Mouse (Mus musculus): ENCODE data around the gene Nodal. TPM values are rescaled to one million over a fixed set of nuclear protein-coding genes. Genes with fewer than 3 reads are reported as not detected.

Nodal gene
- polyA plus RNA-seq (2012; rRNA removed) = 0.13 TPM in 1 of 2 replicates, not detected in the other

DNA sequence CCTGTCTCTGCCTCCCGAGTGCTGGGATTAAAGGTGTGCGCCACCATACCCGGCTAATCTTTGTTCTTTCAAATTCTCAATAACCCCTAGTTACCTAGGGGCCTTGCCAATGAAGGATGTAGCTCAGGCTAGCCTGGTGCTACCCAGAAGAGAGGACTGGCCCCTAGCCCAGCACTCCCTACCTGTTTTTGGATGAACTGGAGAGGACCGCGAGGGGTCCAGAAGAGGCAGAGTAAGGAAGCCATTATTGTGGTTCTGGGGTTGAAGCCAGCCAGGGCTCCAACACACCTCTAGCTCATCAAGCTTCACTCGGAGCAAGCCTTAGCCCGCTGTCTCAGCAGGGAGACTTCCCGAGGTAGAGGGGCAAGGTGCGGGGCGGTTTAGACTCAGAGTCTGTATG, at the start of gene Nodal:
TSS of gene Nodal (plus strand) at position 301 of the 400 bp plus-strand sequence.
- Histone ChIP-seq H3K27me3 (ENCODE audit: control insufficient read depth, insufficient read depth, low read length) (peaks cover 15% of the 10 kb centered on the region), H3K36me3 (ENCODE audit: control insufficient read depth, insufficient read depth, low read length) (no peaks in the 10 kb centered on the region), H3K4me3 (ENCODE audit: low read depth, low read length) (peak within 1 kb of the TSS; percentile 58), H3K27ac (ENCODE audit: insufficient read depth, low read depth, low read length) (no peak within 1 kb of the TSS), H3K4me1 (ENCODE audit: control insufficient read depth, insufficient read depth, insufficient read length, low read length) (peaks cover 7% of the 10 kb centered on the region)
- no peak for TF ChIP-seq POLR2A (IDR thresholded peaks at IDR 0.05; ENCODE audit: low read depth, low read length)
- TF ChIP-seq CTCF (IDR thresholded peaks at IDR 0.05; ENCODE audit: extremely low read depth, insufficient read length, insufficient replicate concordance, low read depth, low read length) = no peak
- WGBS = 45% methylated on average over 10 of the region's 10 CpGs

DNA sequence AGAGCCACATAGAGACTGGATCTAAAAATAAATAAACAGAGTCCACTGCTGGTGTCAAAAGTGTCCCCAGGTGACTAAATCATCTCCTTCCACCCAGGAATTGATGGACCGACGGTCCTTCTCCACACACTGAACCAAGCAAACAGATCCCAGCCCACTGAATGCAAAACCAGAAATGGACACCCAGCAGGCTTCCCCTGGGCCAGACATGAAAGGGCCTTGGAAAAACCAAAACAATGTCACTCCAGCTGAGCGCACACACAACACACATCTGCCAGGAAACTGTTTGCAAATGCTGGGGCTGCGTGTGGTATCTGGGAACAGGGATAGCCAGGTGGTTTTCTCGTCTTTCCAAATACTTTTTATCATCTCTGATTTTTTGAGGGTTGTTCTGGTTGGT, 48.0 kb upstream of the Nodal start:
- no peak overlapping the region for H3K4me3 ChIP-seq (ENCODE audit: low read depth, low read length)
- no peaks in the 10 kb centered on the region for H3K4me1 ChIP-seq (ENCODE audit: control insufficient read depth, insufficient read depth, insufficient read length, low read length)
- WGBS = 67% methylated on average over 5 of the region's 5 CpGs
- H3K27me3 ChIP-seq (ENCODE audit: control insufficient read depth, insufficient read depth, low read length) = no peaks in the 10 kb centered on the region
- TF ChIP-seq CTCF (IDR thresholded peaks at IDR 0.05; ENCODE audit: extremely low read depth, insufficient read length, insufficient replicate concordance, low read depth, low read length) = no peak
- no peak for TF ChIP-seq POLR2A (IDR thresholded peaks at IDR 0.05; ENCODE audit: low read depth, low read length)
- no peak overlapping the region for H3K27ac ChIP-seq (ENCODE audit: insufficient read depth, low read depth, low read length)
- H3K36me3 ChIP-seq (ENCODE audit: control insufficient read depth, insufficient read depth, low read length) = no peaks in the 10 kb centered on the region

DNA sequence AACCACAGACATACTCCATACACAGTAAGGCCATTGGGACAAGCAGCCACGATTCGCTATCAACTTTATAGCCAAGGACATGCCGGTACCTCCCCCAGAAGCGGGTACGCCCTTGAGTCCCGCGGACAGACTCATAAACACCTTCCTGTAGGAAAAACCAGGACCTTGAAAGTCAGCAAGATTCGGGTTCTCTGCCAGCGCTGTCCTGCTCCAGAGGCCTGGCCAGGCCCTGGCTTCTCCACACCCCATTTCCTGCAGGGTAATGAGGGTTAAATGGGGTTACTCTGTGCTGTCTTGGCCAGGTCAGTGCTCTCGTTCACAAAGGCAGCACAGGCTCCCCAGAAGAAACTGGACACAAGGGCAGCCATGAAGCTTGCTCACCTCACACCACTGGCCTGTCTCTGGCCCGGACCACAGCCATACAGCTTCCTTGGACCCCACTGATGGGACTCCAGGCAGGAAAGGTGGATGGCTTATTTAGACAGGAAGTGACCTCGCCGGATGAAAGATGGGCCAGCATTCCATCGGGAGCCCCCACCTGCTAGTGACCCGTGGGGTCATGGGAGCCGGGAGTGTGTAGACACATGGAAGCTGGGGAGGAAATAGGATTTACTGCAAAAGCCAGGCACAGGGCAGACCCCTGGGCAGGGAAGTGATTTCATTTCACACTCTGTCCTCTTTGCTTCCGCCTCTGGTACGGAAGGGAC, 47.3 kb upstream of the Nodal start:
- TF ChIP-seq CTCF (IDR thresholded peaks at IDR 0.05; ENCODE audit: extremely low read depth, insufficient read length, insufficient replicate concordance, low read depth, low read length) (no peak), POLR2A (IDR thresholded peaks at IDR 0.05; ENCODE audit: low read depth, low read length) (no peak)
- no peaks in the 10 kb centered on the region for H3K4me1 ChIP-seq (ENCODE audit: control insufficient read depth, insufficient read depth, insufficient read length, low read length)
- no peak overlapping the region for H3K27ac ChIP-seq (ENCODE audit: insufficient read depth, low read depth, low read length)
- H3K36me3 ChIP-seq (ENCODE audit: control insufficient read depth, insufficient read depth, low read length) = no peaks in the 10 kb centered on the region
- H3K4me3 ChIP-seq (ENCODE audit: low read depth, low read length) = no peak overlapping the region
- no peaks in the 10 kb centered on the region for H3K27me3 ChIP-seq (ENCODE audit: control insufficient read depth, insufficient read depth, low read length)
- 55% methylated on average over 18 of the region's 18 CpGs for WGBS

DNA sequence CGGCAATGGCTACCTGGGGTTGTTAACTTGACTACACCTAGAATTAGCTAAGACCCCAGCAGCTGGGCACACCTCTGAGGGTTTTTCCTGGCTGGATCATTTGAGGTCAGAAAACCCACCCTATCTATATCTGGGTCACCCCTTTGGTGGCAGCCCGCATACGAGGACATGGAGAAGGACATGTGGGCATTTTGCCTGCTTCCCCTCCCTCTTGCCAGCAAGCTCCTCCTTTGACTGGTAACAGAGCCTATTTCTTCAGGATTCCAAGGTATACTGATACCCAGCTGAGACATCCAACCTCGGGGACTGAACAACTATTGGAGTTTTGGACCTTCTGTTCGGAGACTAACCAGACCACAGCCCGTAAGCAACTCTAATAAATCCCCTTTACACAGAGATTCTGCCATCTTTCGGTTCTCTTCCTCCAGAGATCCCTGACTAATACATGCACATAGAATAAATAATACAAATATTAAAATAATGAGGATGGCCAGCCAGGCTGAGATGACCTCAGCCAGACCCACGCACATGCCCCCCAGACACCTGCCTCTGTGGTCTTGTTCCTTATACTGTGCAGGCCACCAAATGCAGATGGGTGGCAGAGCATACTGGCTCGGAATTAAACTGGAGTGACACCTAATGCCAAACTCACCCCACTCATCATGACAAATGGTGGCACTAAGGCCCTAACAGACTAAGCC, 45.7 kb upstream of the Nodal start:
- TF ChIP-seq POLR2A (IDR thresholded peaks at IDR 0.05; ENCODE audit: low read depth, low read length) (no peak), CTCF (IDR thresholded peaks at IDR 0.05; ENCODE audit: extremely low read depth, insufficient read length, insufficient replicate concordance, low read depth, low read length) (no peak)

DNA sequence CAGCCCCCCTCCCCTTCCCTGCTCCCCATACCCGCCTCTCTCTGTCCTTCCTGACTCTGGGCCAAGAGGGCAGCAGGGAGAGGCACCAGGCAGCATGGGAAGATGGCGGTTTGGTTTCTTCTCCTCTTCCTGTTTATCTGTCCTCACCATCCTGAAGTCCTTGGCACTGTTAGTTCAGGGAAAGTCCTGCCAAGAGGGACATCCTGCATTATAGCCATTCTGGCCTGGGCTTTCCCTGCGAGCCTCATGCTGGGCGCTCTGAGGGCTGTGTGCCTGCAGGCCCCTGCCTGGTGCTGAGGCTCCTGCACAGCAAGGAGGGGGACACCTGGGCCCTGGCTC, 45.2 kb upstream of the Nodal start:
- no peaks in the 10 kb centered on the region for H3K36me3 ChIP-seq (ENCODE audit: control insufficient read depth, insufficient read depth, low read length)
- no peak overlapping the region for H3K27ac ChIP-seq (ENCODE audit: insufficient read depth, low read depth, low read length)
- H3K27me3 ChIP-seq (ENCODE audit: control insufficient read depth, insufficient read depth, low read length) = no peaks in the 10 kb centered on the region
- no peaks in the 10 kb centered on the region for H3K4me1 ChIP-seq (ENCODE audit: control insufficient read depth, insufficient read depth, insufficient read length, low read length)
- TF ChIP-seq CTCF (IDR thresholded peaks at IDR 0.05; ENCODE audit: extremely low read depth, insufficient read length, insufficient replicate concordance, low read depth, low read length) = no peak
- no peak for TF ChIP-seq POLR2A (IDR thresholded peaks at IDR 0.05; ENCODE audit: low read depth, low read length)
- H3K4me3 ChIP-seq (ENCODE audit: low read depth, low read length) = no peak overlapping the region
- 68% methylated on average over 4 of the region's 4 CpGs for whole genome bisulfite sequencing

More for the DNA sequence above, 45.7 kb upstream of the Nodal start:
- no peaks in the 10 kb centered on the region for H3K4me1 ChIP-seq (ENCODE audit: control insufficient read depth, insufficient read depth, insufficient read length, low read length)
- no peaks in the 10 kb centered on the region for H3K27me3 ChIP-seq (ENCODE audit: control insufficient read depth, insufficient read depth, low read length)
- H3K4me3 ChIP-seq (ENCODE audit: low read depth, low read length) = no peak overlapping the region
- no peaks in the 10 kb centered on the region for H3K36me3 ChIP-seq (ENCODE audit: control insufficient read depth, insufficient read depth, low read length)
- 84% methylated on average over 9 of the region's 9 CpGs for WGBS
- no peak overlapping the region for H3K27ac ChIP-seq (ENCODE audit: insufficient read depth, low read depth, low read length)

DNA sequence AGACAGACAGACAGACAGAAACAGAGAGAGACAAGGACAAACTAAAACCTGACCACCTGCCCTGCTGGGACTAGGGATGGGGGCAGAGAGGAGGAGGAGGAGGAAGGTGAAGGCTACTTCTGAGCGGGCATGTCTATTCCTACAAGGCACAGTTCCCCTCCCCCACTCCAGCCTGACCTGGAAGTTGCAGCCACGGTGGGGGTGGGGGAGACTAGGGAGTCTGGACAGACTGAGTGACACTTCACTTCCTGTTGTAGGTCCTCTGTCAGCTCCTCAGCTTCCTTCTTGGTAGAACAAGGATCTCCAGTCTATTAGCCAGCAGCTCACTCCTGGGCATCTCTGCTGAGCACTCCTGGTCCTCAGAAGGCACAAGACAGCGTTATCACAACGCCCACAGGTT, 43.7 kb upstream of the Nodal start:
- Histone ChIP-seq H3K27me3 (ENCODE audit: control insufficient read depth, insufficient read depth, low read length) (no peaks in the 10 kb centered on the region), H3K36me3 (ENCODE audit: control insufficient read depth, insufficient read depth, low read length) (no peaks in the 10 kb centered on the region), H3K4me3 (ENCODE audit: low read depth, low read length) (no peak overlapping the region), H3K4me1 (ENCODE audit: control insufficient read depth, insufficient read depth, insufficient read length, low read length) (no peaks in the 10 kb centered on the region; the same call in 1 of the 2 replicates), H3K27ac (ENCODE audit: insufficient read depth, low read depth, low read length) (no peak overlapping the region)
- WGBS = 48% methylated on average over 4 of the region's 4 CpGs
- TF ChIP-seq POLR2A (IDR thresholded peaks at IDR 0.05; ENCODE audit: low read depth, low read length) = no peak
- no peak for TF ChIP-seq CTCF (IDR thresholded peaks at IDR 0.05; ENCODE audit: extremely low read depth, insufficient read length, insufficient replicate concordance, low read depth, low read length)

DNA sequence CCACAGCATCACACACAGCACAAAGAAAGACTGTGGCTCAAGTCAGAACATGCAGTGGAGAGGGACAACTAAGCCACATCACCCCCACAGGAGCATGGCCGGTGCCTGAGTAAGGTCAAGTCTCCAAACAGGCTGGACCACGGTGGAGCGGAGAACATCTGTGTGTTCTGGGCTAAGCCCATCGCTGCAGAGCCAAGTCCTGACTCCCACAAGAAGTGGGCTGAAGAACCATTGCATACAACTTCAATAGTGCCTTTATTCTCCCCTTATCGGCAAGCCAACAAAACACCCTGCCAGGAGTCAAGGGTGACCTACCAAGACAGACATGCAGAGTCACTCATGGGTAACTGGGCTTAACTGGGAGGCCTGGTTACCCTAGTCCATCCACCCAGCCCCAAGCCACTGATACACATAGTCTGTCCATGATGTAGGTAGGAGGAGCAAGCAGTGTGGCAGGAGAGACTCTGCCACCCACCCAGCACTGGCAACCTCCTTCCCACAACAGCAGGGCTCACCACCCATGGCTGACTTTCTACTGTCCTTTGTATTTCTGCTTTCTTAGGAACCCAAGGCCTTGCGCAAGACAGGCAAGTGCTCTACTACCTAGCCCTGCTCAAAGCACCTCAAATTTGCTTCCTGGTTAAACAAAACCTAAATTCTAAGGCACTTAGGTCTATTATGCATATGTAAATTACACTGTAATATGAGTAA, 42.8 kb upstream of the Nodal start:
- Histone ChIP-seq H3K4me1 (ENCODE audit: control insufficient read depth, insufficient read depth, insufficient read length, low read length) (no peaks in the 10 kb centered on the region; the same call in 1 of the 2 replicates), H3K27me3 (ENCODE audit: control insufficient read depth, insufficient read depth, low read length) (no peaks in the 10 kb centered on the region), H3K36me3 (ENCODE audit: control insufficient read depth, insufficient read depth, low read length) (no peaks in the 10 kb centered on the region), H3K4me3 (ENCODE audit: low read depth, low read length) (no peak overlapping the region), H3K27ac (ENCODE audit: insufficient read depth, low read depth, low read length) (no peak overlapping the region)
- WGBS = 81% methylated on average over 6 of the region's 6 CpGs
- no peak for TF ChIP-seq POLR2A (IDR thresholded peaks at IDR 0.05; ENCODE audit: low read depth, low read length)
- no peak for TF ChIP-seq CTCF (IDR thresholded peaks at IDR 0.05; ENCODE audit: extremely low read depth, insufficient read length, insufficient replicate concordance, low read depth, low read length)

Data from small intestine, adult 2 months (tissue).